Mouse (Mus musculus) heart, adult 8-10 months (tissue): ENCODE measurements around the gene Adamtsl3. TPM values are rescaled to one million over a fixed set of nuclear protein-coding genes. Genes with fewer than 3 reads are reported as not detected.
A peak's percentile ranks its signal among the peaks of the same experiment; 100 is the strongest.
"Not testable (repeated sequence)": the region's sequence is repeated elsewhere in the genome, so short reads cannot be mapped to it uniquely, and the experiment has no call there.

Source experiments
- DNase-seq: peaks from one replicate; pipeline ENCODE4 v3.0.0; 2022; ENCODE audit warnings: low spot score
- total RNA-seq, 4 experiments: library from RNA; stranded (reverse); gene quantifications; 2 replicates each; pipeline ENCODE4 v1.2.4; 2022

Gene Adamtsl3
- total RNA-seq, 4 experiments from 2014 or later, result 4.4 to 11.4 (median 6.6) TPM

- not testable (repeated sequence) for DNase-seq
These were observed 85.0 kb downstream of the Adamtsl3 start for GRCm38 (mm10) chr7:82420329-82421052.

DNA sequence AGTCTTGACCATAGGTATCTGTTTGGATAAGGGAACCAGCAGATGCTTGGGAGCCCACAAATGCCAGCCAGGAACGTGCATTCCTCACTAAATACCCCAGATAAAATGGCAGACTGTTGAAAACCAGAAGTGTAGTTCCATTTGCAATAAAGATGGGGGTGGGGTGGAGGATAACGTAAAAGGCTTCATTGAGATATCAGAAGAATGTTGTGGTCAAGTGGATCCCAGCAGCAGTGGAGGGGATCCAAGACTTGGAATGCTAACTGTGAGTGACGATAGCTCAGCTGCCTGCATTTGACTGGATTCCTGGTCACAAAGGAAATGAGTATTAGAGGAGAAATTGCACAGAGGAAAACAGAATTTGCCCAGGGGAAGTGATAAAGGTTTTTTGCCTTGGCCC, 87.1 kb downstream of the Adamtsl3 start:
- DNase-seq, result peak; percentile 53

GRCm38 (mm10) chr7:82423602-82424001, 88.1 kb downstream of the Adamtsl3 start:
- no peak for DNase-seq

DNA sequence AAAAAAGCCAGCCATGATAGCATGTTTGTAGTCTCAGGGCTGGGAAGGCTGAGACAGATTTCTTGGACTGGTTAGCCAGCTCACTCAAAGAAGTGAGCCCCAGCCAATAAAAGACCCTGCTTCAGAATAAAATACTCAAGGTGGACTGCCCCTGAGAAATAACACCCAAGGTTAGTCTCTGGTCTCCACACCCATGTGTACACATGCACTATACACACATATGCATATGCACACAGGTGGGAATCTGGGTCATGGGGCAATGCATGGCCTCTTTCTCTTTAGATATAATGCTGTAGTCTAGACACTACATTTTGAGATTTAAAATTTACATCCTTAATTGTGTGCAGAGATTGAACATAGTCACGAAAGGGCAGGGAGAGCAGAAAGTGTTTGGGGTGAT, 88.8 kb downstream of the Adamtsl3 start:
- no peak for DNase-seq

GRCm38 (mm10) chr7:82425374-82425773, 89.9 kb downstream of the Adamtsl3 start:
- DNase-seq, result no peak

DNA sequence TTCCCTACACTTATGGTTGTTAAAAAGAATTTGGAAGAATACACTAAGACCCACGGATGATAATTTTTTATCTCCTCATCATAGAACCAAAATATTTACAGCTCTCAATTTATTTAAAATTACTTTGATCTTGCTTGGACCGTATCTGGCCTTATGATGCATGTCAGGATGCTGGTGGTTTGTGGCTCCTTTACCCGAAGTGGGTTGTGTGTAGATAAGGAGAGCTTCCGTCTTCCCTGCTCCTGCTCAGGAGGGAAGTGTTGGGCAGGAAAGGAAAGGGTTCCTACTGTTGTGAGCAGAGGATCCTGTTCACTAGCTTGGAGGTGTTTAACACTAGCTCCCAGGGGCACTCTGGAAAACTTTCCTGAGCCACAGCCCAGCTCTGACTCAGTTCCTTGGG, 94.0 kb downstream of the Adamtsl3 start:
- DNase-seq, result no peak

- no peak for DNase-seq
These were observed 96.1 kb downstream of the Adamtsl3 start for GRCm38 (mm10) chr7:82431572-82431971.

GRCm38 (mm10) chr7:82433226-82433625, 97.7 kb downstream of the Adamtsl3 start:
- no peak for DNase-seq

- DNase-seq, result peak; percentile 16
These were observed 122.9 kb downstream of the Adamtsl3 start for GRCm38 (mm10) chr7:82458376-82458775.

DNA sequence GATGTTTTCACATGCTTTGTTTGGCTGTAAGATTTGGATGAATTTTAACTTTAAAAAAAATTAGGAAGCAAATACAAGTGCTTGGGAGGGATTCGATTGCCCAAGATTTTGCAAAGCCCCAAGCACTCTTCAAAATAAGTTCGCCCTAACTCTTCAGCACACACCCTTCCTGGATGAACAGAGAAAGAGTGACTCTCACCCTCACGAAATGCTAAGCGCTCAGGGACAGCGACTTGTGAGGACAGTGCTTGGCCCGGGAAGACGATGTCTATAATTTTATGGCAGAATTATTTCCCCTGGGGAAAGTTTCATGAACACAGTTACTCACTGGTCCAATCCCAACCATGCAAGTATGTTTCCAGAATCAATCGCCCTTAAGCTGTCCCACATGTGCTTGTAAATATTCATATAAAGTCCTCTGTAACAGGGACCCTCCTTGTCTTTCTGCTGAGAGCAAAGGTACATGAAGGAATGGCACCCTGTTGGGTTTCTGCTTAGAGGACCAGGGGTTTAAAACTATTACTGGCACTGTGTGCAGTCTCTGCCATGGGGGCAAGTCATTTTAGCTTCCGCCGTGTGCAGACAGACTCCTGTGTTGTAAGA, 127.5 kb downstream of the Adamtsl3 start:
- peak; percentile 11 for DNase-seq

GRCm38 (mm10) chr7:82464364-82464763, 128.9 kb downstream of the Adamtsl3 start:
- DNase-seq, result no peak

GRCm38 (mm10) chr7:82465437-82465836, 129.9 kb downstream of the Adamtsl3 start:
- no peak for DNase-seq

- no peak for DNase-seq
These were observed 141.1 kb downstream of the Adamtsl3 start for GRCm38 (mm10) chr7:82476441-82477221.

DNA sequence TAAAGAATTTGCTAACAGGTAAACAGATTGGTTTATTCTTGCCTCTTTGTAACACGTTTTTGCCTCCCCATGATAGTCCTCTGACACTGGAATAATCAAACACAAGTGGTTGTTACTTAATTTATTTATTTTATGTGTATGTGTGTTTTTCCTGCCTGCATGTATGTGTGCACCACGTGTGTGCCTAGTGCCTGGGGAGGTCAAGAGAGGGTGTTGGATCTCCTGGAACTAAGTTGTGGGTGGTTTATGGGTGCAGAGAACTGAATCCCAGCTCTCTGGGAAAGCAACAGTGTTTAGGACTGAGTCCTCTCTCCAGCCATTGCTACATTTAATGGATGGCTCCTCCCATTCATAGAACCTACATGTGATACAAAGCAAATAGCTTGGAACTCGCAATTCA, 143.0 kb downstream of the Adamtsl3 start:
- no peak for DNase-seq

DNA sequence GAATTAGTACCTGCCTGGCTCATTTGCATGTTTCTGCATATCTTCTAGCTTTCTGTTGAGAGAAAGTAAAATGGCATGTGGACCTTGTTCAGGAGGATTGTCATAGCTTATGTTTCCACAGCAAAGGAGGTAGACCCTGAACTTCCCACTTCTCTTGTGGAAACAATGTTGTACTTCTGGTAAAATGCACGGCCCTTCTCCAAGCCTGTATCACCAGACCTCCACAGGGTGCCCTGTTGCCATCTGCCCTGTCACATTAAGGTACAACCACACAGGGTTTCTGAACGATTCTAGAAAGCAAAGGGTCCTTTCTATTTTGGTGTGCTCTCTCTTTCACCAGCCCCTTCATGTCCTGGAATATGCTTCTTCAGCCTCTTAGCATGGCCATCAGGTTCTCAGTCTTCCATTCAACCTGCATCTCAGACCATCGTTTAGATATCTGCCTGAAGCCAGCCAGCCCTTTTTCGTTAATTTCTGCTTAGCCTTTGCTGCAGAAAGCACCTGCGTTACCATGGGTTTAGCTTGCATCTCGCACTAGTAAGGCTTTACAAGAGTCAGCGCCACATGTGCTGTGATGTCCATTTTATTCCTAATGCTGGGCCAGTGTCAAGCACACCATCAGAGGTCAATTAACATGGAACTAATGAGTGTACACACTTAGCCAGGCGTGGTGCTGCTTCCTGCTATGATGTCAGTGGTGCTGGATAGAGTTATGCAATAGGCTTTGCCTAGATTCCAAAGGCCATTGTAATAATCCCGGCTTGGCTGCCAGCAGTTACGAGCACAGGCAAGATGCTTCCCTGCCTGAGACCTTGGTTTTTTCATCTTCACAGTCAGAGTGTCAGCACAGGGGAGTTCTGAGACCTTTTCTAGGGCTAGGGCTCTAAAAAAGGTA, 143.6 kb downstream of the Adamtsl3 start:
- peak; percentile 72 for DNase-seq

DNA sequence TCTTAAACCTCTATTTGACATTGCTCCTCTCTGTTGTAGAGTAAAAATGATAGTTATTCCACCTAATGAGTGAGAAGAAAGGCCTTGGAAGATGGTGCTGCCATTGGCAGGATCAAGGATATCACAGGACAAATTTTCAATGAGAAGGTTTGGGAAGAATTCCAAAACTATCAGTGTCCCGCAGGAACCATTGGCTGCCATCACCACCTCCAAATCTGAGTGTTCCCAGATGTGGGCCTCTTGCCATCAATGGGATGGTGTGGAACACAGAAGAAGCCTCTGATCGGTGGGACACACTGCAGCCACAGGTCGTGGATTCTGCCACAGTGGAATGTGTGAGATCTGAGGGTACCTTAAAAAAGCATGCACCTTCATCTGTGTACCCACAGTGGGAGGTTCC, 147.9 kb downstream of the Adamtsl3 start:
- DNase-seq, result no peak

DNA sequence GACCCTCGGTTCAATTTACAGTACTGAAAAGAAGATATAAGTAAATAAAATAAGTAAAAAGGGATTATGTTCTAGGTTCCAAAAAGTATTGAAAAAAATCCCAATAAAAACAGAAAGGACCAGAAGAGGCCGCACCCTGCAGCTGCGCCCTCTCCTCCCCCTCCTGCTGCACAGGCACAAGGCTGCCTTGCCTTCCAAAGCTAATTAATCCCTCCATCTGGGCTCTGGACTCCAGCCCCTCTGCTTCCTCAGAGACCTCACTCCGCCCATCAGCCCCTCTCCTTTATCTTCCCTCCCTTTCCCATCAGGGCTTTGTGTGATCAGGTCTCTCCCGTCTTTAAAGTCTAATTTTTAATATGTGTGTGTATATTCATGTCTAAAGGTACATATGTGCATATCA, 149.3 kb downstream of the Adamtsl3 start:
- no peak for DNase-seq

DNA sequence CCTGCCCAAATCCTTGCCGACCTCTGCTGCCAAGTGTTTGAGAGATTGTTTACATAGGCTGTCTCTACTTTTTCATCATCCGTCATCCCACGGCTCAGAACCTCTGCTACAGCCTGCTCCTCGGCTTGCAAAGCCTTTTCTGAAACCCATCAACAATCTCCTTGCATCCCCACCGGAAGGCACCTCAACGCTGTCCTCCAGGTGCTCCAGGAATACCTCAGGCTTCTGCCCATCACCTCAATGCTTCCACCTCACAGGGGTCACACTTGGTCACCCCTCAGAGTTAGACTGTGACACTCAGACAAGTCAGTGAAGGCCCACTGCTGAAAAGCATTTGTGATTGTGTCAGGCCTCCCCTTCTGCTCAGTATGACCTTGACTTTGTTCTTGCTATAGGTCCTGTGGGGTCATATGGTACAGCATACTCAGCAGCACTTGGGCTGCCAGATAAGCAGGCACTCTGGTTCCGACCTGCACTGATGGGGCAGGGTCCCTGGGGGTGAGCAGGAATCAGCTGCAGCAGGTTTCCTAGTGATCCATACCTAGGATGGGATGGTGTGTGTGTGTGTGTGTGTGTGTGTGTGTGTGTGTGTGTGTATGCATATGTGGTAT, 150.0 kb downstream of the Adamtsl3 start:
- no peak for DNase-seq

GRCm38 (mm10) chr7:82491018-82491417, 155.5 kb downstream of the Adamtsl3 start:
- DNase-seq, result no peak

DNA sequence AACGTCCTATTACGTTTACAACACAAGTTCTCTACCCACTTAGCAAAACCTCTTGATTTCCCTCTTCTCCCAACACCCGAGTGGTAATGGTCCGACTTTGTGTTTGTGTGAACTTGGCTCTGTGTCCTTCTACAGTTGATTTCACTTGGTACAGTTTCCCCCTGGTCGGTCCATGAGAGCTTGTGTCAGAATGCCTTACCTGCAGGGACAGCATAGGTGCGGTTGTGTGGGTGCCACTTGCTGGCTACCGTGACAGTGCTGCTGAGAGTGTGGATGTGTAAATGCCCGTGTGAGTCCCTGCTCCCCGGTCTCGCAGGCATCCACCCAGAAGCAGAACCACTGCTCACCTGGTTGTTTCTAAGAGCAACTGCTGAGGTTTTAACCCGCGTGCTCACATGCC, 157.4 kb downstream of the Adamtsl3 start:
- no peak for DNase-seq

DNA sequence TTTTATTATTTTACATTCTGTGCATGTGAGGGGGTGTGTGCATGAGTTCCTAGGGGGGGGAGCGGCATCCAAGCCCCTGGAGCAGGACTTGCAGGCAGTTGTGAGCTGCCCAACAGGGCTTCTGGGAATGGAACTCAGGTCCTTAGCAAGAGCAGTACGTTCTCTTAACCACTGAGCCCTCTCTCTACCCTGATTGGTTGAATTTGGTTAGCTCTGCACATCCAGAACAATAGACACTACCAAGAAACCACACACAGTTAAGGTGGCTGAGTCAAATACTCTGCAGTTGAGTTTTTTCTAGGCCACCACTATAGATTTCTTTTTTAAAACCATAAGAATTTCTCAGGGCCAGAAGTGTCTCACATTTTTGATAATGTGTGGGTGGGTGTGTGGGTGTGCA, 158.7 kb downstream of the Adamtsl3 start:
- no peak for DNase-seq
